ENCODE assay signal across 30 mouse cellular contexts in genomic region chr6:38139086-38139485, GRCm38 (mm10). TPM values are rescaled to one million over a fixed set of nuclear protein-coding genes. Genes with fewer than 3 reads are reported as not detected.
A peak's percentile ranks its signal among the peaks of the same experiment; 100 is the strongest.
DNase-seq lines count a peak whose midpoint lies in the region; ATAC-seq lines count a peak whose summit lies in the region.
"Had no signal": no experiment of that assay in that cellular context is flagged by ENCODE, and none has a peak within 500 bp of the region (broad histone marks: within the 10 kb centered on the region; RNA-seq: fewer than 3 reads in every experiment).

No protein-coding gene starts in this region.

- DNase-seq in 3T3-L1 (ENCODE audit: low read depth, low spot score) (peak; percentile 77), 416B (ENCODE audit: low read depth) (peak; percentile 12), NIH3T3 (ENCODE audit: low read depth) (peak; percentile 68), adipocyte (ENCODE audit: low spot score) (peak; percentile 10)
- DNase-seq in embryonic facial prominence, embryonic 10.5 days (ENCODE audit: low spot score): no peak
- DNase-seq in left cerebral cortex, adult 11 months (ENCODE audit: low spot score): no peak
- no peak for DNase-seq in gastrocnemius, adult 18-20 months (ENCODE audit: low spot score)
- DNase-seq: adrenal gland, adult 2 months; adrenal gland, postnatal 10 days; adrenal gland, postnatal 25 days; cerebellum, adult 11-12 months; cerebellum, adult 2 months; cerebellum, adult 9-10 months; cerebellum, postnatal 10 days; cerebellum, postnatal 25 days had no signal

- peaks cover 82% of the 10 kb centered on the region for H3K36me3 ChIP-seq in embryonic facial prominence, embryonic 10.5 days (replicated peaks)
- peaks cover 33% of the 10 kb centered on the region for H3K36me3 ChIP-seq in heart, embryonic 12.5 days

- H3K9ac ChIP-seq in heart, embryonic 12.5 days: no peak overlapping the region
- H3K9ac ChIP-seq: embryonic facial prominence, embryonic 13.5 days; embryonic facial prominence, embryonic 15.5 days; forebrain, embryonic 12.5 days had no signal

- H3K27ac ChIP-seq in embryonic facial prominence, embryonic 10.5 days (replicated peaks): no peak overlapping the region
- no peak overlapping the region for H3K27ac ChIP-seq in heart, embryonic 12.5 days (ENCODE audit: poor library complexity, severe bottlenecking)
- H3K27ac ChIP-seq: embryonic facial prominence, embryonic 13.5 days; embryonic facial prominence, embryonic 15.5 days; forebrain, embryonic 10.5 days; forebrain, embryonic 12.5 days had no signal

- 87% methylated on average over 3 of the region's 3 CpGs for WGBS in embryonic facial prominence, embryonic 10.5 days
- WGBS in heart, embryonic 12.5 days: 67% methylated on average over 3 of the region's 3 CpGs

- H3K9me3 ChIP-seq in embryonic facial prominence, embryonic 10.5 days: no peaks in the 10 kb centered on the region
- no peaks in the 10 kb centered on the region for H3K9me3 ChIP-seq in heart, embryonic 12.5 days (replicated peaks)
- H3K9me3 ChIP-seq: embryonic facial prominence, embryonic 13.5 days; embryonic facial prominence, embryonic 15.5 days; forebrain, embryonic 10.5 days; forebrain, embryonic 12.5 days had no signal

- no peak overlapping the region for H3K4me2 ChIP-seq in heart, embryonic 12.5 days
- H3K4me2 ChIP-seq: embryonic facial prominence, embryonic 13.5 days; embryonic facial prominence, embryonic 15.5 days; forebrain, embryonic 12.5 days had no signal

- no peaks in the 10 kb centered on the region for H3K4me1 ChIP-seq in embryonic facial prominence, embryonic 10.5 days
- peaks cover 3% of the 10 kb centered on the region for H3K4me1 ChIP-seq in heart, embryonic 12.5 days (replicated peaks)
- H3K4me1 ChIP-seq: forebrain, embryonic 10.5 days; forebrain, embryonic 12.5 days had no signal

- no peak for ATAC-seq in heart, embryonic 12.5 days (ENCODE audit: insufficient number of reproducible peaks, low FRiP score)
- ATAC-seq: activated CD4-positive, CD25-positive, alpha-beta regulatory T cell, adult 4 months; forebrain, embryonic 14.5 days; forebrain, embryonic 16.5 days had no signal

- no peak overlapping the region for H3K4me3 ChIP-seq in embryonic facial prominence, embryonic 10.5 days
- no peak overlapping the region for H3K4me3 ChIP-seq in heart, embryonic 12.5 days
- H3K4me3 ChIP-seq: embryonic facial prominence, embryonic 13.5 days; embryonic facial prominence, embryonic 15.5 days; erythroblast, embryonic 14.5 days; forebrain, embryonic 10.5 days; forebrain, embryonic 12.5 days had no signal

- H3K27me3 ChIP-seq in embryonic facial prominence, embryonic 10.5 days (replicated peaks; ENCODE audit: low read depth, poor library complexity, severe bottlenecking): no peaks in the 10 kb centered on the region
- no peaks in the 10 kb centered on the region for H3K27me3 ChIP-seq in heart, embryonic 12.5 days (replicated peaks)
- H3K27me3 ChIP-seq: embryonic facial prominence, embryonic 13.5 days; embryonic facial prominence, embryonic 15.5 days; forebrain, embryonic 12.5 days had no signal

RNA-seq across cellular contexts. Expression of gene Atp6v0a4, which starts 14.7 kb away (rescaled TPM):
- 0.05 TPM in 2 replicates for polyA plus RNA-seq in embryonic facial prominence, embryonic 10.5 days (2016; fragmentation: Nextera tagmentation; extraction: Ambion mirVana)
- total RNA-seq in gastrocnemius, adult 18-20 months (2021): under 1 TPM; 0.16 to 0.43 TPM
- 0.06 and 0.15 TPM in 2 replicates for polyA plus RNA-seq in heart, embryonic 12.5 days (2016; fragmentation: Nextera tagmentation; extraction: Ambion mirVana)
- polyA plus RNA-seq: activated CD4-positive, CD25-positive, alpha-beta regulatory T cell, adult 4 months; embryonic facial prominence, embryonic 11.5 days; erythroblast, embryonic 14.5 days; forebrain, embryonic 10.5 days; forebrain, embryonic 12.5 days; forebrain, embryonic 14.5 days had no signal

RNA-seq across cellular contexts. Expression of gene Tmem213, which starts 30.0 kb away (rescaled TPM):
- 0.25 and 0.52 TPM in 2 replicates for polyA plus RNA-seq in embryonic facial prominence, embryonic 10.5 days (2016; fragmentation: Nextera tagmentation; extraction: Ambion mirVana)
- total RNA-seq in gastrocnemius, adult 18-20 months (2021): not detected
- polyA plus RNA-seq in heart, embryonic 12.5 days (2016; fragmentation: Nextera tagmentation; extraction: Ambion mirVana): not detected in 2 replicates
- total RNA-seq: adrenal gland, adult 2 months; adrenal gland, postnatal 10 days; adrenal gland, postnatal 25 days; ES-E14; MEL had no signal
- polyA plus RNA-seq: activated CD4-positive, CD25-positive, alpha-beta regulatory T cell, adult 4 months; adrenal gland, adult 2 months; C2C12; cerebellum, adult 2 months; cortical plate, adult 2 months; embryonic facial prominence, embryonic 11.5 days; erythroblast, embryonic 14.5 days; forebrain, embryonic 10.5 days; forebrain, embryonic 12.5 days; forebrain, embryonic 14.5 days; forebrain, embryonic 16.5 days; frontal cortex, adult 2 months had no signal

Comparison
In these comparisons a context has a peak if more than half of its experiments do, and no peak if none do; other contexts are left out.
1. DNase-seq: peak in 3T3-L1 (single experiment), 416B (single experiment), NIH3T3 (single experiment) and adipocyte (single experiment); none in embryonic facial prominence, embryonic 10.5 days (single experiment), left cerebral cortex, adult 11 months (single experiment) and gastrocnemius, adult 18-20 months (single experiment).